Mouse (Mus musculus): Measurements from ENCODE around the gene Gm21958.
A peak's percentile ranks its signal among the peaks of the same experiment; 100 is the strongest.
"Not testable (repeated sequence)": the region's sequence is repeated elsewhere in the genome, so short reads cannot be mapped to it uniquely, and the experiment has no call there.

The Gm21958 gene

GRCm38 (mm10) chr3:54723741-54724500, 9.8 kb upstream of the Gm21958 start:
- DNase-seq (ENCODE audit: inconsistent ontology term): no peak

DNA sequence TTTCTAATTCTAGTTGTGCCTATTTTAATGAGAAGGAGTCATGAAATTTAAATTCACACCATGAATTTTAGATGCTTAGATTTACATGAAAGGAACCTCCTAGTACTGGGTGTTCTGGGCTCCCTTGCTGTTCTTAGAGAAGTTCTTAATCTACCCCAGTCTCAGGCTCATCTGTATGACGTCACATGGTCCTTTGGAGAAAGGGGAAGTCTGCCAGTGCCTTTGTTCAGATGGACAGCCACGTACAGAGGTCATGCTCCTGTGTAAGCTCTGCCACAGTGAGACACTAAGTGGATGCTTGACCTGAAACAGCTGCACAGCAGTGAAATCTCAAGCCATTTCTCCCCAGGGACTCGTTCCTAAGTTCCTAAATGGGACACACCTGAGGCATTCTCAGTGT, 4.8 kb upstream of the Gm21958 start:
- DNase-seq (ENCODE audit: inconsistent ontology term): no peak

- no peak for DNase-seq (ENCODE audit: inconsistent ontology term)
Measured at GRCm38 (mm10) chr3:54717348-54717747, 3.2 kb upstream of the Gm21958 start.

GRCm38 (mm10) chr3:54715461-54715860, 1.3 kb upstream of the Gm21958 start:
- peak; percentile 55 for DNase-seq (ENCODE audit: inconsistent ontology term)

DNA sequence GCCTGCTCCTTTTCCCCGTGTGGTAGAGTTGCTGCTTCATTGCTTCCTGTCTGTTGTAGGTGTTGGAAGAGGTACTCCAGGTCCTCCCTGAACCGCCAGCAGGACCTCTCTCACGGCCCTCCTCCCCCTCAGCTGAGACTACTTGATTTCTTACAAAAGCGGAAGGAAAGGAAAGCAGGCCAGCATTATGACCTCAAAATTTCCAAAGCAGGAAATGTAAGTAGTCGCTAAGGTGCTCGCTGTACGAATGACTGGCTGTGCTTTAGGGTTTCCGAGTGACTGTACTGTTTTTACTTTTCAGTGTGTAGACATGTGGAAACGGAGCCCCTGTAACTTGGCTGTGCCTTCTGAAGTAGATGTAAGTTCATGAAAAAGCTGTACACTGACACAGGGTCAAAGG, 5.2 kb downstream of the Gm21958 start:
- no peak for DNase-seq (ENCODE audit: inconsistent ontology term)

- DNase-seq (ENCODE audit: inconsistent ontology term): not testable (repeated sequence)
Measured at GRCm38 (mm10) chr3:54704106-54704505, 10.0 kb downstream of the Gm21958 start.

DNA sequence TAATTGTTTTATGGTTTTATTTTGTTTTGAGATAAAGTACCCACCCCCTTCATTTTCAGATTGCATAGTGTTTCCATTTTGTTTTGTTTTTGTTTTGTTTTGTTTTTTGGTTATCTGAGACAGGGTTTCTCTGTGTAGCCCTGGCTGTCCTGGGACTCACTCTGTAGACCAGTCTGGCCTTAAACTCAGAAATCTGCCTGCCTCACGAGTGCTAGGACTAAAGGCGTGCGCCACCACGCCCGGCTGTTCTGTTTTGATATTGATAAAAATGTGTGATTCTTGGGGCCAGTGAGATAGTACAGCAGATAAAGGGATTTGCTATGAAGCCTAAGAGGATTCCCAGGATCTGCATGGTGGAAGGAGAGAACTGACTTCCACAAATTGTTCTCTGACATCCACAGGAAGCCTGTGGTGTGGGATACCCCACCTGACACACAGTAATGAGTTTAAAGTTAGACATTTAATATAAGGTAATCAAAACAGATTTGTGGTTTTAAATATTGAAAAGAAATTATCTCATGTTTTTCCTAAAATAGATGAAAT, 14.3 kb downstream of the Gm21958 start:
- DNase-seq (ENCODE audit: inconsistent ontology term): no peak

- no peak for DNase-seq (ENCODE audit: inconsistent ontology term)
Measured at GRCm38 (mm10) chr3:54693056-54693415, 21.1 kb downstream of the Gm21958 start.

DNA sequence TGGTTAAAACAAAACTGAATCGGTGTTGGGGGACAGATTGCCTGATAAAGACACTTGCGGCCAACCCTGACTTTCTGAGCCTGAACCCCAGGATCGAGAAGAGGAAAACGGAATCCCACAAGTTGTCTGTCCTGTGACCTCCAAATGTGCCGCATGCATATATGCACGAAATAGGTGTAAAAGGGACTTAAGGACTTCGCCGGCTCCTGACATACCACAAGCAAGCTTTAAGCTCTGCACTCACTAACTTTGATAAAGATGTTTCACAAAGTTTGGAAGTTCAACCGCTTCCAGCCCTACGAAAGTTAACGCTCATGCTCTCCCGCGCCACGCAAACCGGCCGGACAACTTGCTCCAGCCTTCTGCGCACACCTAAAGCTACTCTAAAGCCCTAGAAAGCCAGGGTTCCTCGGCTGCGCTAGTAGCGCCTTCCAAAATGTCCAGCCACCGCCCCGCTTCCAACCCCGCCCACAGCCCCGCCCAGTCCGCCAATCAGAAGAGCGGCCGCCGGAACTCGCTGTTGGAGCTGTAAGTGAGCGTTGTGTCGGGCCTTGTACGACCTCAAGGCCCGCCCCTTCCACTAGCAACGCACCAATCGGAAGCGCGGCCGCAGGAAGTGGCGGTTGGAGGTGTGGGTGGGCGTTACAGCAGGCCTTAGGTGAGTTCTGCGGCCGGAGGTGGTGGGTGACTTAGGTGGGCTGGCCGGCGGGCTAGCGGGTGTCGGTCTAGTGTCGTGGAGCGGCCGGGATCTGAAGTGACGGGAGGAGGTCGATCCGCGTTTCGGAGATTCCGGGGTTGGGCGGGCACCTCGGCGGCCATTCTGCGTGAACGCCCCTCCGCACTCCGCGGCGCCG, 21.7 kb downstream of the Gm21958 start, which contains the start of gene Supt20:
Gene Supt20 (plus strand): TSS at position 606 of the 854 bp plus-strand sequence.
- peak; percentile 96 for DNase-seq (ENCODE audit: inconsistent ontology term)

GRCm38 (mm10) chr3:54689091-54689490, 25.1 kb downstream of the Gm21958 start:
- no peak for DNase-seq (ENCODE audit: inconsistent ontology term)

GRCm38 (mm10) chr3:54687245-54687644, 26.9 kb downstream of the Gm21958 start:
- no peak for DNase-seq (ENCODE audit: inconsistent ontology term)

- no peak for DNase-seq (ENCODE audit: inconsistent ontology term)
Measured at GRCm38 (mm10) chr3:54685202-54685601, 29.0 kb downstream of the Gm21958 start.

DNA sequence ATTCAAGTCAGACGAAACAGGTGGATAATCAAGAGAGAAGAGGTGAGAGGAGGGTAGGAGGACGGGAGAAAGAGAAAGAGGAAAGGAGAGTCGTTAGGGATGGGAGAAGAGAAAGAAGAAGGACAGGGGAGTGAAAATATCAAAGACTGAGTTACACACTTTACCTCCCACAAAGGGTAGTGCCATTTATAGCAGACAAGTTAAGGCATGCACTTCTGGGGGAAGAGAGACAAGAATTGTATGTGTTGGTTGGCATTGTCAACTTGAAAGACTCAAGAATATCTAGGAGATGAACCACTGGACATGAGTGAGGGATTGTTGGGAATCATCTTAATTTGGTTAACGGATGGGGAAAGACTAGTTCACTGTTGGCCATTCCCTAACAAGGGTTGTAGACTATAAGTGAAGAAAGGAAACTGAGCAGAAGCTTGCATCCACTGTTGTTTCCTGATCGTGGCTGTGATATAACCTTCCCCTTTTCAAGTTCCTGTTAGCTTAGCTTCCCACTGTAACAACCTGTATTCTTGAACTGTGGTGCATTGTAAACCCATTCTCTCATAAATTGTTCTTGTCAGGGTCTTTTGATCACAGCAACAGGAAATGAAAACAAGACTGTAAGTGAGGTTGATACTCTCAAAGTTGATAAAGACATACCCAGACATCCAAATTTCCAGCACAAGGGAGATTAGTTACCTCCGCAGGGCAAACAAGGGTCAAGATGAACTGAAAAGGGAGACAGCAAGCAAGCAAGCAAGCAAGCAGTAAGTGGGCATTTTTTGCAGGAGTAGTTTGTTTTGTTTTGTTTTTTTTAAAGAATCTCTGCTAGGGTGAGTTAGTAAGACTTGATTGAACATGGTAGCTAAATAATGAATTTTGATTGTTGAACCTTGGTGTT, 32.6 kb downstream of the Gm21958 start:
- DNase-seq (ENCODE audit: inconsistent ontology term): no peak

DNA sequence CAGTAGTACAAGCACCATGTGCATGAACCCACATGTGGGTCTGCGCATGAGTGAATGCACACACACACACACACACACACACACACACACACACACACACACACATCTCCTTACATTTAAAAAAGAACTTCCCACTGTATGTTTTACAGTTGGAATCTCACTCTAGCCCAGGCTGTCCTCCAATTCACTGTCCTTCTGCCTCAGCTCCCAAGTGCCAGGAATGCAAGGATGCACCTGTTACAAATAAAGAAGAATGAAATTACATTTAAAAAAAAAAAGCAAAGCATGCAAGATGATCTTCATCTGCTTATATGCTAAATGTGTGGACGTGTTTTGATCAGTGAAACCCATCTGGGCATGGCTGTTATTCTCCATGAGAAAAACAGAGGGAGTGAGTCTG, 37.3 kb downstream of the Gm21958 start:
- no peak for DNase-seq (ENCODE audit: inconsistent ontology term)

GRCm38 (mm10) chr3:54672557-54673529, 41.3 kb downstream of the Gm21958 start:
- DNase-seq (ENCODE audit: inconsistent ontology term): peak; percentile 39

DNA sequence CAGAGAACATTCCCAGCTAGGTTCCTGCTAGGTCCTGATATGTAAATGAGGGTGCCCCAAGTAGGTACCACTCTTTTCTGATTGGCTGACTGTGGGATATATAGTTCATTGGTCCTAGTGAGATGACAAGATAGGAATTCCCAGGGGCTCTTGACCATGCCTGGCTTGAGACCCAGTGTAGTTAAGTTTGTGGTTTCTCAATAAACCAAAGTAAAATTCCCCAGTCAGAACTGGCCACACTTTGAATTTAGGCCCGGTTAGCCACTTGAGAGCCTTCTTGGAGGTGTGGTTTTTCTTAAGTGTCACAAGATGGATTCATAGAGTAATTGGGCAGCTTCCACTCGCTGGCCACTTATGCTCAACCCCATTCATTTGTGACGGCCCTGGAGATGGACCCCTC, 42.0 kb downstream of the Gm21958 start:
- DNase-seq (ENCODE audit: inconsistent ontology term): no peak

- no peak for DNase-seq (ENCODE audit: inconsistent ontology term)
Measured at GRCm38 (mm10) chr3:54669559-54669958, 44.6 kb downstream of the Gm21958 start.

GRCm38 (mm10) chr3:54668722-54669121, 45.4 kb downstream of the Gm21958 start:
- no peak for DNase-seq (ENCODE audit: inconsistent ontology term)

DNA sequence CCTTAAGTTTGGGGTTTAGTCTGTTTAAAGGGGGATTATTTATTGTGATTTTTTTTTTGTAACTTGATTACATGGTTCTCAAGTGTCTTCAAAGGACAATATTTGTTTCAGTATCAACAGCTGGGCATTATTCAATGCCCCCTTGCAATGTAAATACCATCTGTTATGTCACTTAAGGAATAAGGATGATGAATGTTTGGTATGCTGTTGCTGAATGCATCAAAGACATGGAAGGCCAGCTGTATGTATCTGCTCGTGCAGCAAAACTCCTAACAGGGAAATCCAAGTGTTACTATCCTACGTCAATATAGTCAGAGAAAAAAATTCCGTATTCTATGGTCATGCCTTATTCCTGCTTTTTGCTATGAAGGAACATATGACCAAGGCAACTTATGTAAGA, 46.0 kb downstream of the Gm21958 start:
- DNase-seq (ENCODE audit: inconsistent ontology term): no peak

Measured in Muller cell, postnatal 12 days (primary cell).